Mouse (Mus musculus) cortical plate, adult 2 months (tissue): ENCODE measurements around the gene Cdk14.

Experiments
- CTCF ChIP-seq: fragments of 200-500 bp; IDR thresholded peaks from 2 replicates; pipeline ENCODE4 v1.5.1; 2011; ENCODE audit warnings: mild to moderate bottlenecking, control low read depth, low read length; ENCODE audit not compliant: insufficient read depth; ENCODE audit errors: extremely low read depth
- POLR2A ChIP-seq: fragments of 200-500 bp; IDR thresholded peaks from 2 replicates; pipeline ENCODE4 v1.6.1; 2011; ENCODE audit warnings: mild to moderate bottlenecking, low read length, control low read depth; ENCODE audit not compliant: insufficient read depth; ENCODE audit errors: extremely low read depth

GRCm38 (mm10) chr5:5139855-5140254 lies 280.3 kb downstream of the Cdk14 start:
- no peak for TF ChIP-seq CTCF
- TF ChIP-seq POLR2A, result no peak
